Mouse (Mus musculus): ENCODE measurements at regions not wholly inside any gene's neighbourhood (a gene's known extent, or its start where the extent isn't known, plus 50 kb on each side); places are given as distances from the start of the nearest gene placed in this dataset.

DNA sequence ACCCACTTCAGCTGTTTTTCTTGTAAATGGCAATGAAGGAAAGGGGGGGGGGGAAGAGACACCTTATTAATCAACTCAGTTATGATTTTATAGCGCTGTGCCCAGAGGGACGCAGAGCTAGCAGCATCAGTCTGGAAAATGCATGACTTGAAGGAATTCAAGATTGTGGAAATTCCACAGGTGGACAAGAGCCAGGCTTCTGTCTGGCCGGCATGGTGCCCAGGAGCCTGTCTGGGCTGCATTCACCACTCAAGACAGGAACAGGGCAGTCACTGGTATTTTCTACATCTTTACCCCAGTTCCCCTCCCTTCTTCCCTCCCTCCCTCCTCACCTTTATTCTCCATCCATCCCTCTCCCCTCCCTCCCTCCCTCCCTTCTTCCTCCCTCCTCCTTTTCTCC is 339.1 kb upstream of the Auts2 start:
- TF ChIP-seq POLR2A (IDR thresholded peaks at IDR 0.05; ENCODE audit: low read depth, low read length), result no peak
- no peak for TF ChIP-seq CTCF (conservative IDR thresholded peaks at IDR 0.05; ENCODE audit: insufficient read depth, insufficient read length, low read depth, low read length)
